Mouse (Mus musculus) inflammation-experienced regulatory T-cells, adult 6 months (primary cell): Measurements from ENCODE around the gene Mbtd1. TPM values are rescaled to one million over a fixed set of nuclear protein-coding genes. Genes with fewer than 3 reads are reported as not detected.
"Not testable (repeated sequence)": the region's sequence is repeated elsewhere in the genome, so short reads cannot be mapped to it uniquely, and the experiment has no call there.

Experiments used
- ATAC-seq: one replicate; pipeline ENCODE4 v1.8.0; 2017
- polyA plus RNA-seq, 3 experiments: library from polyadenylated mRNA; unstranded; fragments of 100-300 nt; shearing (Covaris generic); gene quantifications; one replicate each; pipeline ENCODE4 v1.2.1; 2017

The Mbtd1 gene
- polyA plus RNA-seq, result 10 to 100 TPM; 27.2 to 32.8 (median 32.5) TPM

DNA sequence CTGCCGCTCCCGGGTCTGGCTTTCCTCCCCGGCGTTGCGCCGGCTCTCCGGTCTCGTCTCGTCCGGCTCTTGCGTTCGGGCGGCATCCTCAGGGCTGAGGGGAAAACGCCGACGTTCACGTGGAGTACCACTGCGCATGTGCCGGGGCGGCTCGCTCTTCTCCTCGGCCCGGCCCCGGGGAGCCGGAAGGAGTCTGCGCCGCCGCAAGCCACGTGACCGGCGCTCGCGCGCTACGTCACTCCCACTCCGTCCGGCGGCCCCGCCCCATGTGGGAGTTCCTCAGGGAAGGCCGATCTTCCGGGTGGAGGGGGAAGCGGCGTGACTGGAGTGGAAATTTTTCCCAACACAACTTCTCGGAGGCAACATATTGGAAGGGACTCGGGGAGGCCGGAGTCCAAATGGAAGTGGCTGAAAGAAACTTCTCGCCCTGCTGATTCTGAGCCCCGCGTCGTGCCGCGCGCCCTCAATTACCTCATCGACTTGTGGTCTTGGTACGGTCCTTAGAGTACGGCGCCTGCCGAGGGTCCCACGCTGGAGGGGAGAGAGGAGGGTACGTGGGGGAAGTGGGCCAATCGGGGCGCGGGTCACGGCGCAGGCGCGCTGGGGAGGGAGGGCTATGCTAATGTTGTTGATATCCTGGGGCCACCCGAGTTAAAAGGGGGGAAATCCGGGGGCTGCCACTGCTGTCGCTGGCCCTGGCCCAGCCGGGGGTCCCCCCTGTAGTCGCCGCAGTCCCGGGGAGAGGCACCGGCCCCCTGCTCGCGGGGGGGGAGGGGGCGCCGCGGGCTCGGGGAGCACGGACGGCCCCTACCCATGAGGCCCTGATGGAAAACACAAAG is at the start of gene Mbtd1, which contains the start of gene Utp18:
Gene Mbtd1, plus strand, starts transcription at position 281 of the 839 bp plus-strand sequence.
Gene Utp18, minus strand, starts transcription at position 195 of the 839 bp plus-strand sequence.
- ATAC-seq, result peak; percentile 75

DNA sequence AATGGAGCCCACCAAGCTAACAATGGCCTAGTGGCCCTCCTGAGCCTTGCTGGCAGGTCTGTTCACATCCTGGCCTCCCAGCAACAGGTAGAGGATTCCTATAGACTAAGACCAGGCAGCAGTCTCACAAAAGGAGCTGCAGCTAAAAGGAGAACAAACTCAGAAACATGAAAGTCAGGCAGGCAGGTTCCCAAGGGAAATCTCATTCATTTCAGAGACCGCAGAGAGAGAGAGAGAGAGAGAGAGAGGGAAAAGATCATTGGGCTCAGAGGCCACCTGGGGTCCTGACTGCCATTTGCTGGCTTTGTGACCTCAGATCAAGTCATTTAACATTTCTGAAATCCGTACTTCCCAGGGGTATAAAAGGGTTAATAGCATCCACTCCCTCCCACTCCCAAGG is 38.3 kb upstream of the Mbtd1 start:
- ATAC-seq, result no peak

DNA sequence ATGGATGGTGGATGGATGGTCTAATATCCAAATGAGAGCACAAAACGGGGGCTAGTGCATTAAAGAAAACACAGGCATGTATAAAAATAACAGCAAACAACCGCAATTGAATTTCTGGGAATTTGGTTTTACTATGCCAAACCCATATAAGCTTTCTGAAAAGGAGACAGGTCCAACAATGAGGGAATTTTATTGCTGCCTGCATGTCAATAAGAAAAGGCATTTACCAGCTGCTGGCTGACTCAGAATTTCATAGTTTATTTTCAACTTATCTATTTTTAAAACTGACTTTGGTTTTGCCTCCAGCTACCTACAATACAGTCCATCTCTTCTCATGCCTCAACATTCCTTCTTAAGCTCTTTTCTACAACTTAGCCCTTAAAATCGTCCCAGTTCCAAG is 33.1 kb upstream of the Mbtd1 start:
- no peak for ATAC-seq

DNA sequence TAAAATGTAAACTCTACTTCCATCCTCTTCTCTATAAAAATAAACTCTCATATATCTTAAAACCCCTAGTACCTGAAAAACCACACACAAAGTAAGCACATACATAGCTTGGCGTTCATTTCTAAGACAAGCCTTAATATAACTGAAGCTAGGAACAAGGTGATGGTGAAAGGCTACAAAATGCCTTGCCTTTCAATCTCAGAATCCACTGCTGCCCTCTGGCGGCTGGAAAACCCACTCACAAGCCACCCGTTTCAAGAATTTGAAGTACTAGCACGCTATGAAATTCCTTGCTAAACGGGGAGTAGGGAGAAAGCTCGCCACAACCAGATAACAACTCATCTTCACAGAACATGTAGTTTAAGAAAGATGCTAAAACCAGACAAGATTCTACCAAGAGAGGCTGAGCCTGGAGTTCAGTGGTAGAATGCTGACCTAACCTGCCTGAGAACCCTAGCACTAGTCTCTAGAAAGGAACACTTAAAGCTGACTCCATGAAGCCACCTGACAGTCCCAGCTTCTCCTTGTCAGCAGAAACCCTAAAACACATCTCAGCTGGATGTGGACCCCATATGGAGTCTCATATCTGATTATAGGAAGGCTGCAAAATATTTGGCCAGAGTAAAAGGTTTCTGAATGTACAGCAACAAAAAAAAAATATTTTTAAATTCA is 29.2 kb upstream of the Mbtd1 start:
- ATAC-seq, result no peak

GRCm38 (mm10) chr11:93860540-93861172 is 25.0 kb upstream of the Mbtd1 start:
- ATAC-seq, result no peak

- no peak for ATAC-seq
Observed at GRCm38 (mm10) chr11:93861193-93861592, 24.5 kb upstream of the Mbtd1 start.

DNA sequence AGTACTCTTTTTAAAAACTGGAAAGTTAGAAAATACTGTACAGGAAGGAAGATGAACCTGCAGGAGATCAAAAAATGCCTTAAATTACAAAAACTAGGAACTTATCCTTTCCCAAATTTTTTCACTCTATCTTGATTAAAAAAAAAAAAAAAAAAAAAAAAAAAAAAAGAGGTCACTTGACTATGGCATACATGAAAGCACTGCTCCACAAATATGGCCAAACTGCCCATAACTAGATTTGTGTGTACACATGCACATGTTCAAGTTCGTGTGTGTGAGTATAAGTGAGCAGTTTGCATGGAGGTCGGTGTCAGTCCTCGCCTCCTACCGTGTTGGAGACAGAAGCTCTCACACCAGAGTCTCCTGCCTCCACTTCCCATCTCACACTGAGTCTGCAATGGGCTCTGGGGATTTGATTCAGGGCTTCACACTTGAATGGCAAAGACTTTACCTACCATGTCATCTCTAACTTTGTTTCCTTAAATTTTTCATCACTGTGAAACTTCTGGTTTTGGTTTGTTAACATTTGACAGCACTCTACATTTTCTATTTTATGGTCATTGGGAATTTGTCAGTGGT is 23.5 kb upstream of the Mbtd1 start:
- no peak for ATAC-seq

GRCm38 (mm10) chr11:93862638-93863037 is 23.0 kb upstream of the Mbtd1 start:
- no peak for ATAC-seq

- no peak for ATAC-seq
Observed at GRCm38 (mm10) chr11:93884068-93884467, 1.6 kb upstream of the Mbtd1 start.

DNA sequence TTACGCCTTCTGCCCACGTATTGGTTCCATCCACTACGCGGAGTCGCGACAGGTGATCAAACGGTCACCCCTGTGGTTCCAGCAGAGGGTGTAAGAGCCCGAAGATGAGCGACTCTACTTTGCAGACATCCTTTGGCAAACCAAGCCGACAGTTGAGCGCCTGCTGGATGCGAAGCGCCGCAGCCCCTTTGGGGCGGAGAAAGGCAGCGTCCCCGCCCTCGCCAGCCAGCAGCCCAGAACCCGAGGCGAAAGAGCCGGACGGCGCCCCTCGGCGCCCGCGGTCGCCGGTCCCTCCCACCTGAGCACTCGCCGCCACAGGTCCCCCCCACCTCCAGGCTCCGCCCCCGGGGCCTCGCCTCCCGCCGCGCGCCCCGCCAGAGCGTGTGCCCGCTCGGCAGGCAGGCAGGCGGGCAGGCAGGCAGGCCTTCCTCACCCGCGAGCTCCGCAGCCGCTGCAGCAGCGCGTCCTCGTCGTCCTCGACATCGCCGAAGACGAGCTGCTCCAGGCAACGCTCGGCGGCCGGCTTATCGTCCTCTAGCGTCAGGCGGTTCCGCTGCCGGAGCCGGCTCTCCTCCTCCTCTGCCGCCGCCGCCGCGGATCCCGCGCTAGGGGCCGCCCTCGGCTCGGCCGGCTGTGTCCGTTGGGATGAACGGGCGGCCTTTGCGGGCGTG is 616 bp upstream of the Mbtd1 start:
- ATAC-seq, result peak; percentile 58

DNA sequence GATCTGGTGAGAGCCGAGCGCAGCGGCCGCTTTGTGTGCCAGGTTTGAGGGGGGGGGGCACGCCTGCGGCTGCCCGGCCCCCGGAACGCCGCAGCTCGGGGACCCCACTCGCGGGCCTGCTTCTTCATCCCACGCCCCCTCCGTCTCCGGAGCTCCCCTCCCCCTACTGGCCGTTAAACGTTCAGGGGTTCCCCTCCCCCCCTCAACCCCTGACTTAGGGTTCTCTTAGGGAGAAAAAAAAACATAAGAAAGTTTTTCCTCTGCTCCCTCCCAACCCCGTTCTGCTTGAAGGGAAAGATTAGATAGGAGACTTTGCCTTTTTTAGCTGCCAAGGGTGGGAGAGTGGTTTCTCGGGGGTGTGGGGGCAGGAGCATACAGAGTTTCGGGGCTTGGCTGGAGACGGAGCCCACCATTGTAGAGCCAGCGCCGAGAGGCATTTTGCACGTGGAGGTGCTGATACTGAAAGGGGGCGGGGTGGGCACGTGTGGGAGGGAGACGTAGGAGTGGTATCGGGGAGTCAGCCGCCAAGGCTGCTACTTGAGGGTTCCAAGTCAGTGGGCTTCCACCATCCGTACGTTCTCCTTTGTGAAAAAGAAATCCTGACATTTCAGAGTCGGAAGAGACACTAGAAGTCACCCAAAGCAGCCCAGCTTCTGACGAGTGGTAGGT is 893 bp downstream of the Mbtd1 start:
- ATAC-seq, result no peak

DNA sequence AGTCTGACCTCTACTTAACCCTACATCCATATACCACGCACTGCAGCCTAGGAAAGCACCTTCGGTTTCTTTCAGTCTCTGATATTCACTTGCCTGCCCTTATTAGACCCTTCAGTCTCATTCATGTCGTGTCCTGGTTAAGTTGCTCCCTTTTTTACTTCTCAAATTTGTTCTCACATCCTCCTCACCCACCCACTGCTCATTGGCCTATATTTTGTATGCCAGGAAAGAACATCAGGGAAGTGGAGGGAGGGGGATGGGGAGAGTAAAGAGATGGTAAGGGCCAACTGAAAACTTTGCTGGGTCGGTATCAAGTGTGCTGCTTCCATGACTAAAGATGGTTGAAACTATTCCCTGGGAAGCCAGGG is 1.4 kb downstream of the Mbtd1 start:
- no peak for ATAC-seq

GRCm38 (mm10) chr11:93897732-93898131 is 12.1 kb downstream of the Mbtd1 start:
- ATAC-seq, result no peak

DNA sequence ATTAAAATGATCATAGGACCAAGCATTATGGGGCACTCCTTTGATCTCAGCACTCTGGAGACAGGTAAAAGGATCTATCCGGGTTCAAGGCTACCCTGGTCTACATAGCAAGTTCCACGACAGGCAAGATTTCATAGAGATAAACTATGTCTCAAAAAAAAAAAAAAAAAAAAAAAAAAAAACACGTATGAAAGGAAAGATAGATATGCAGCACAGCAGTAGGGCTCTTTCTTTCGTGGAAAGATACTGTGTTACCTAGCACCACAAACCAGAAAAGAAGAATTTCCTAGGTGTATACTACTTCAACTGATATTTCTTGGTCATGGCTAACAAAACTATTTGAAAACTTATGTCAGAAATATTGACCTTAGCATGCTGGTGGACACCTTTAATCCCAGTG is 21.2 kb downstream of the Mbtd1 start:
- ATAC-seq, result no peak

GRCm38 (mm10) chr11:93907839-93908238 is 22.2 kb downstream of the Mbtd1 start:
- ATAC-seq, result no peak

GRCm38 (mm10) chr11:93908829-93909228 is 23.2 kb downstream of the Mbtd1 start:
- ATAC-seq, result no peak

DNA sequence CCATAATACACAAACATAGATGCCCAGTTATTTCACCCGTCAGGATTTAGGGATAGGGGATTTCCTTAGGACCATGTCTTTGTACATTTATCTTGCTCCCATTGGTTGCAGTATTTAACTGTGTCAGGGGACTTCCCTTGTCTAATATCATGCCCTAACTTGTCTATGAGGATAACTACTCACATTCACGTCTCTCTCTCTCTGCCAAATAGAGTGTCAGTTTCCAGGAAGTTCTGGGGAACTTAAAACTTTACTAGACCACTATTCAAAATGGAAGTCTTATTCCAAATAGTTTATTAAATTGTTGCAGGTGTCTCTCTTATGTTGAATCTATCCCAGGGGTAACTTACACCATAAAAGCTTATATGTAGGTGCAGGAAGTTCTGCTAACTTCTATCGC is 26.0 kb downstream of the Mbtd1 start:
- no peak for ATAC-seq

- ATAC-seq, result not testable (repeated sequence)
Observed at GRCm38 (mm10) chr11:93915019-93915418, 29.4 kb downstream of the Mbtd1 start.

GRCm38 (mm10) chr11:93929106-93929505 is 43.5 kb downstream of the Mbtd1 start:
- no peak for ATAC-seq

DNA sequence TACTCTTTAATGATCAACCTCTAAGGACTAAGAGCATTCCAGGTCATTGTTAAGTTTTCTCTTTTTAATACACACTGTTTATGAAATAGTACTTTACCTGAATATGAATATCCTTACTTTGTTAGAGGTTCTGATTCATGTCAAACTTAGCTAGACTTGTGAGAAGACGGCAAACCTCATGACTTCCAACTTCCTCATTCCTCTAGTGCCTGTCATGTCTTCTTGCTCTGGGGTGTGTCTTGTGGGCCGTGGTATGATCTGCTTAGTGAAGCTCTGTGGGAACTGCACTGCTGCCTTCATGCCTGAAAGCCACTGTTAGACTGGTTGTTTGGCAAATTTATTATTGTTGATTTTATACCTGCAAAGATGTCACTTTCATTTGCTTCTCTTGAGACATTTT is 55.3 kb downstream of the Mbtd1 start:
- ATAC-seq, result no peak

- no peak for ATAC-seq
Observed at GRCm38 (mm10) chr11:93944986-93945385, 59.3 kb downstream of the Mbtd1 start.
